Mouse (Mus musculus): Measurements from ENCODE around the gene Bicd1. TPM values are rescaled to one million over a fixed set of nuclear protein-coding genes. Genes with fewer than 3 reads are reported as not detected.
"Not testable (repeated sequence)": the region's sequence is repeated elsewhere in the genome, so short reads cannot be mapped to it uniquely, and the experiment has no call there.

The Bicd1 gene
- 28.1 and 33.3 TPM in 2 replicates for polyA plus RNA-seq (2016; fragmentation: Nextera tagmentation; extraction: Ambion mirVana)

DNA sequence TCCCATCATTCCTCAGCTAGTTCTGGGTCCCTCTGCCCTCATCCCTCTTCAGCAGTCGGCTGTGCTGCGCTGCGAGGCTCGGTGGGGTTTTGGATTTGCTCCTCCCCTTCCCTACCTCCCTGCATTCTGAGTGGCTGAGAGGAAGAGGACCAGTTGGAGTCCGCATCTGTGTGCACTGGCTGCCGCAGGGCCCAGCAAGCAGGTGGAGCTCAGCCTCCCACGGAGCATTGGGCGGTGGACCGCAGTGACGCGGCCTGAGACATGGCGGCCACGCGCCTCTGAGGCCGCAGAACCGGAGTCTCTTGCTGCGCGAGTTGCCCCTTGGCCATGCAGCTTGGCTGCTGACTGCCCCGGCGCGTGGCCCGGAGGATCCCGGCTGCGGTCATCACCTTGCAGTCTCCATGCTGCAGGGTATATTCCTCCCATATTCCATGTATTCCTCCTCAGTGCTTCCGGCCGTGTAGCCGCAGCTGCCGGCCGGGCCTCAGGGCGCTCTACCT is at the start of gene Bicd1:
TSS of gene Bicd1 (plus strand) at position 54 of the 500 bp plus-strand sequence.
- Histone ChIP-seq H3K27me3 (no peaks in the 10 kb centered on the region), H3K4me1 (peaks cover 6% of the 10 kb centered on the region; the same call in 1 of the 2 replicates), H3K9ac (peak within 1 kb of the TSS; percentile 75), H3K4me2 (peak within 1 kb of the TSS; percentile 59), H3K9me3 (no peaks in the 10 kb centered on the region), H3K36me3 (replicated peaks) (no peaks in the 10 kb centered on the region), H3K27ac (peak within 1 kb of the TSS; percentile 89), H3K4me3 (replicated peaks) (peak within 1 kb of the TSS; percentile 79)
- WGBS, result under 1% methylated on average over 30 of the region's 30 CpGs
- peak; percentile 100 for ATAC-seq (ENCODE audit: low FRiP score)

DNA sequence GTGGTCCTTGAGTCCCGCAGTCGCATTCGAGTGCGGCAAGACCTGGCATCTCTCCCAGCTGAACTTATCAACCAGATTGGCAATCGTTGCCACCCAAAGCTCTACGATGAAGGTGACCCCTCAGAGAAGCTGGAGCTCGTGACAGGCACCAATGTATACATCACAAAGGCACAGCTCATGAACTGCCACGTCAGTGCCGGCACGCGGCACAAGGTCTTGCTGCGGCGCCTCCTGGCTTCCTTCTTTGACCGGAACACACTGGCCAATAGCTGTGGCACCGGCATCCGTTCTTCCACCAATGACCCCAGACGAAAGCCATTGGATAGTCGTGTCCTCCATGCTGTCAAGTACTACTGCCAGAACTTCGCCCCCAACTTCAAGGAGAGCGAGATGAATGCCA is 46.2 kb upstream of the Bicd1 start:
- not testable (repeated sequence) for ATAC-seq (ENCODE audit: low FRiP score); H3K4me2 ChIP-seq; H3K27ac ChIP-seq; H3K9me3 ChIP-seq; H3K36me3 ChIP-seq (replicated peaks); H3K4me3 ChIP-seq (replicated peaks); H3K27me3 ChIP-seq; H3K4me1 ChIP-seq; H3K9ac ChIP-seq
- WGBS, result 94% methylated on average over 20 of the region's 20 CpGs

DNA sequence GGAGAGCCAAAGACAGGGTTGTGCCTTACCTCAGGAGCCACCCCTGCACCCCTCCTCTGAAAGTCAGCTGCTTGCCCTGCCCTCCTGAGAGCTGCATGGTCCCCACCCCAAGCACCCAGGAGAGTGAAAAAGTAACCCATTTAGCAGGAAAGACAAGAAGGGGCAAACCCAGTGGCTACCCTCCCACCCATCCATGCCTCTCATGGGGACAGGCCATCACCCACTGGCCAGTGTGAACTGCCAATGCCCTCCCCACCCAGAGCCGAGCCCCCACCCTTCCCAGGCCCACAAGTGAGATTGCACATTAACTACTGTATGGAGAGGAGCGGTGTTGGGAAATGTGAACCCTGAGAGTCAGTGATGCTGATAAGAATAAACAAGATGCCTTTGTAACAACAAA is 42.7 kb upstream of the Bicd1 start:
- H3K4me3 ChIP-seq (replicated peaks), result not testable (repeated sequence)

DNA sequence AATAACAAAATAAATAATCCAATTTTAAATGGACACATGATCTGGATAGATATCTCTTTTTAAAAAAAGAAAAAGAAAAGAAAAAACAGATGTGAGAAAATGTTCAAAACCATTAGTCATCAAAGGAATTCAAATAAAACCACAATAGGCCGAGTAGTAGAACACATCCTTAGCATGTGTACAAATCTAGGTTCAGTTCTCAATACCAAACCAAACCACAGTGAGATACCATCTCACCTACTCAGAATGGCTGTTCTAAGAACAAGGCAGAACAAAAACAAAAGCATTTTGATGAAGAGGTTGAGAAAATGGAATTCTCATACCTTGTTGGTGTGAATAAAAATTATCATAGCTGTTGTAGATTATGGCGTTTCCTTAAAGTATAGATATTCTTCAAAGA is 42.3 kb upstream of the Bicd1 start:
- Histone ChIP-seq H3K9ac (no peak overlapping the region), H3K4me1 (no peaks in the 10 kb centered on the region), H3K9me3 (0 out of 2 replicates have a peak, but pooled peaks cover 1% of the 10 kb centered on the region), H3K4me3 (replicated peaks) (no peak overlapping the region), H3K27ac (no peak overlapping the region), H3K36me3 (replicated peaks) (no peaks in the 10 kb centered on the region), H3K4me2 (no peak overlapping the region), H3K27me3 (no peaks in the 10 kb centered on the region)
- 93% methylated on average over 2 of the region's 2 CpGs for WGBS
- no peak for ATAC-seq (ENCODE audit: low FRiP score)

More for the DNA sequence above, 42.7 kb upstream of the Bicd1 start:
- not testable (repeated sequence) for H3K4me1 ChIP-seq; H3K27me3 ChIP-seq; H3K27ac ChIP-seq; H3K9ac ChIP-seq; H3K4me2 ChIP-seq; ATAC-seq (ENCODE audit: low FRiP score); H3K9me3 ChIP-seq; H3K36me3 ChIP-seq (replicated peaks)
- 92% methylated on average over 2 of the region's 2 CpGs for WGBS

DNA sequence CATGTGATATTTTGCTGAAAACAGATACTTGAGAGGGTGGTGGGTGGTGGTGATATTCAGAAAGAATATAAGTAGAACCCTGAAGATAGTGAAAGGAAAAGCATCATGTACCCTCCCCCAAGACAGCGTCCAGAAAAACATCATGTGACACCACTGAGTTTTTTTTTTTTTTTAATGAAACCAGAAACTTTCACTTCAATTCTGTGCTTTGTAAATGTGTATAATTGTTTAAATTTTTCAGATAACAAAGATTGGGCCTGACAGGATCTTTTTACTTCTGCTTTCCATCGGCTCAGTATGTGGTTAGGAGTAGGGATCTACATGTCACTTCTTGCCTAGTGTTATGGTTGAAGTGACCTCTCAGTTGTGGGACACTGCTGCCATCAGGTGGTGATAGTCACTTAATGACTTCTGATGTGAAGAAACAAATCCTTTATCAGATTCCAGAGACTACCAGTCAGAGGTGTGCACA is 33.7 kb upstream of the Bicd1 start:
- no peak overlapping the region for H3K27ac ChIP-seq
- no peak for ATAC-seq (ENCODE audit: low FRiP score)
- H3K27me3 ChIP-seq, result no peaks in the 10 kb centered on the region
- H3K4me3 ChIP-seq (replicated peaks), result no peak overlapping the region
- H3K9me3 ChIP-seq, result no peaks in the 10 kb centered on the region
- H3K4me1 ChIP-seq, result no peaks in the 10 kb centered on the region
- H3K36me3 ChIP-seq (replicated peaks), result no peaks in the 10 kb centered on the region
- H3K4me2 ChIP-seq, result no peak overlapping the region
- WGBS, result 68% methylated on average over 2 of the region's 2 CpGs
- no peak overlapping the region for H3K9ac ChIP-seq

DNA sequence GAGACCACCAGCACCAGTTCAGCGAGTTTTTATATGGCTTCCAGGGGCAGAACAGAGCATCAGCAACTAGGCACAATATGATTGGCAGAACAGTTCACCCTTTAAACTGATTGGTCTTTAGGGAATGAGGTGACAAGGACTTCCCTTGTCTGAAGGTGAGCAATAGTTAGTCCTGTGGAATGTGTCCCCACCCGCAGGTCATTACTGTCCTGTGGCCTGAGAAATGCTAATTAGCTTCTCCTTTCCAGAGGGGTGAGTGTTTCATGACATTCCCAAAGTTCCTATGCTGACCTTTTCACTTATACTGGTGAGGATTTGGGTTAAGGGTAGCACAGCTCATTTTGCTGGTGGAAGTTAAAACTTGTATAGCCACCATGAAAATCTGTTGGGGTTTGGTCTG is 25.2 kb upstream of the Bicd1 start:
- H3K9me3 ChIP-seq, result no peaks in the 10 kb centered on the region
- H3K36me3 ChIP-seq (replicated peaks), result no peaks in the 10 kb centered on the region
- WGBS, result 75% methylated on average over 2 of the region's 2 CpGs
- no peak overlapping the region for H3K27ac ChIP-seq
- no peak overlapping the region for H3K4me3 ChIP-seq (replicated peaks)
- ATAC-seq (ENCODE audit: low FRiP score), result no peak
- no peak overlapping the region for H3K9ac ChIP-seq
- no peaks in the 10 kb centered on the region for H3K27me3 ChIP-seq
- H3K4me1 ChIP-seq, result no peaks in the 10 kb centered on the region
- H3K4me2 ChIP-seq, result no peak overlapping the region

DNA sequence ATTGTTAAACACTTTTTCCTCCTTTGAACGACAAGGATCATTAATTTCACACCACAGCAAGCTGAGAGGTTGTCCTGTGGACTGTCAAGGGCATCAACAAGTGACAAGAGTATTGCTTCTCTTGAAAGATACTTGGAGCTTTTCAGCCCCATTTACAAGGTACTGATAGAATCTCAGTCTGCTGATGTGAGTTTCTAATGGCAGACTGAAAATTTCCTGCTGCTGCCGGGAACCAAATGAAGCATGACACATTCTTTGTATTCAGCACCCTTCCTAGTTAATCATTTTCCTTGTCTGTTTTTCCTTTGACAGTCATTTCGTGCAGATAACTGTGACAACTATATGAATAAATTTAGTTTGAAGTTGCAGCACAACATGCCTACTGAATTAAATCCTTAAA is 22.3 kb upstream of the Bicd1 start:
- no peak overlapping the region for H3K9ac ChIP-seq
- WGBS, result 62% methylated on average over 3 of the region's 3 CpGs
- no peak overlapping the region for H3K27ac ChIP-seq
- no peak overlapping the region for H3K4me2 ChIP-seq
- H3K4me3 ChIP-seq (replicated peaks), result no peak overlapping the region
- no peaks in the 10 kb centered on the region for H3K4me1 ChIP-seq
- H3K36me3 ChIP-seq (replicated peaks), result no peaks in the 10 kb centered on the region
- no peak for ATAC-seq (ENCODE audit: low FRiP score)
- H3K27me3 ChIP-seq, result no peaks in the 10 kb centered on the region
- H3K9me3 ChIP-seq, result no peaks in the 10 kb centered on the region

DNA sequence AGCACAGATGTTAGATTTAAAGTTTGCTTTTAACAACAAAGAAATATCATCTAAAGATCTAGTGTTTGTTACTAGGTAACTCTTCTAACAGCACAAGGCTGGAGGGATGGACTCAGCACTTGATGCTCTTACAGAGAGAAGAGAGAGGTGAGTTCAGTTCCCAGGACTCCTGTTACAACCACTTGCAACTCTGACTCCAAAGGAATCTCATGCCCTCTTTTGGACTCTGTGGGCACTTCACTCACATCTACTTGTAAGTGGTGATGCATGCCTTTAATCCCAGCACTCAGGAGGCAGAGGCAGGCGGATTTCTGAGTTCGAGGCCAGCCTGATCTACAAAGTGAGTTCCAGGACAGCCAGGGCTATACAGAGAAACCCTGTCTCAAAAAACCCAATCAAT is 19.1 kb upstream of the Bicd1 start:
- ATAC-seq (ENCODE audit: low FRiP score); H3K9ac ChIP-seq: not testable (repeated sequence)
- 93% methylated on average over 2 of the region's 2 CpGs for WGBS

DNA sequence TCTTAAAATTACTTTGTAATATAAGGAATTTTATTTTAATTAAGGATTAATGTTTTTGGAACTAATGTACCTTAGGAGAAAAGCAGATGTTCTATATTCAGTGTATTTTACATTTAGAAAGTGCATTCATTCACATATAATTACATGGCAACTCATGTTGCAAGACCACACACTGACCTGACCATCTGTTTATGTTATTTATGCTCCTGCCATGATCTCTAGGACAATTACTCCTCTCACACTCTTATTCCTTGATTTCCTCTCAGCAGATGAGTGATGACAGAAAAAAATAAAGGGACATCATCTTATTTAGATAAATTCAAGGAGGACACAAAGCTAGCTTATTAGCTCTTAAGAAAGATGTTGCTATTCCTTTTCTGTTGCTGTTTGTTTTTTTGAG is 9.3 kb upstream of the Bicd1 start:
- no peak for ATAC-seq (ENCODE audit: low FRiP score)

More for the DNA sequence above, 19.1 kb upstream of the Bicd1 start:
- not testable (repeated sequence) for H3K9me3 ChIP-seq; H3K4me3 ChIP-seq (replicated peaks); H3K4me2 ChIP-seq; H3K36me3 ChIP-seq (replicated peaks); H3K27me3 ChIP-seq; H3K4me1 ChIP-seq; H3K27ac ChIP-seq

DNA sequence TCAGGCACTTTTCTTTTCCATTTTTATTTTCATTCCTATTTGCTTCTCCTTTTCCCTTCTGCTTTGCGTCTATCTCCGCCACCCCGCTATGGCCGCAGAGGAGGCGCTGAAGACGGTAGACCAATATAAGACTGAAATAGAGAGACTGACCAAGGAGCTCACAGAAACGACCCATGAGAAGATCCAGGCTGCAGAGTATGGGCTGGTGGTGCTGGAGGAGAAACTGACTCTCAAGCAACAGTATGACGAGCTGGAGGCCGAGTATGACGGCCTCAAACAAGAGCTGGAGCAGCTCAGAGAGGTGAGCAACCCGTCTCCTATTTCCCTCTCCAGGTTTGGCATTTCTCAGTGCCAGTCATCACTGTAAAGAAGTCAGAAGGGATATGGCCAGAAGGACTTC is 655 bp downstream of the Bicd1 start:
- peak overlapping the region; percentile 75 for H3K9ac ChIP-seq
- peaks cover 6% of the 10 kb centered on the region; the same call in 1 of the 2 replicates for H3K4me1 ChIP-seq
- H3K27me3 ChIP-seq, result no peaks in the 10 kb centered on the region
- no peaks in the 10 kb centered on the region for H3K36me3 ChIP-seq (replicated peaks)
- H3K4me3 ChIP-seq (replicated peaks), result peak overlapping the region; percentile 79
- peak overlapping the region; percentile 89 for H3K27ac ChIP-seq
- peak overlapping the region; percentile 59 for H3K4me2 ChIP-seq
- under 1% methylated on average over 11 of the region's 11 CpGs for WGBS
- ATAC-seq (ENCODE audit: low FRiP score), result peak; percentile 43
- no peaks in the 10 kb centered on the region for H3K9me3 ChIP-seq

More for the DNA sequence above, 9.3 kb upstream of the Bicd1 start:
- Histone ChIP-seq H3K4me1 (no peaks in the 10 kb centered on the region), H3K27me3 (no peaks in the 10 kb centered on the region), H3K4me2 (no peak overlapping the region), H3K27ac (no peak overlapping the region), H3K9ac (no peak overlapping the region), H3K36me3 (replicated peaks) (no peaks in the 10 kb centered on the region), H3K4me3 (replicated peaks) (no peak overlapping the region), H3K9me3 (no peaks in the 10 kb centered on the region)

DNA sequence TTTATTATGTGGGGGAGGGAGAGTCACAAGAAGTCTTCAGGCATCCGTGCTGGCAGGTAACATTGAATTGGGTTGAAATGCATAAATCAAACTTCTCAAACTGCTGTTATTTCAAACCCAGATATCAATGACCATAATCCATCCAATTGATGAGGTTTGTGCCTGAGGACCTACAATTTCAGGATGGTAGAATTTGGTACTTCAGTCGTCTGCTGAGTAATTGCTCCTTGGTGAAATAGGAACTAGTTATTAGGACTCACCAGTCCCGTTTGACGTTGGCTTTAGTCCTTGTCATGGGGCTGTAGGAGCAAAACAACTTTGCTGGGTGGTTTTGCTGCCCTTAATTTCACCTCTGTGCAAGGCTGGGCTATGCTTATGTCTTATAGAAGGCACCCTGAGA is 1.2 kb downstream of the Bicd1 start:
- Histone ChIP-seq H3K4me3 (replicated peaks) (peak overlapping the region; percentile 79), H3K4me2 (peak overlapping the region; percentile 59), H3K9me3 (no peaks in the 10 kb centered on the region), H3K9ac (peak overlapping the region; percentile 75), H3K4me1 (peaks cover 6% of the 10 kb centered on the region; the same call in 1 of the 2 replicates), H3K36me3 (replicated peaks) (no peaks in the 10 kb centered on the region), H3K27ac (peak overlapping the region; percentile 89; the same call in 1 of the 2 replicates), H3K27me3 (no peaks in the 10 kb centered on the region)
- 5% methylated on average over 4 of the region's 4 CpGs for WGBS
- ATAC-seq (ENCODE audit: low FRiP score), result no peak

DNA sequence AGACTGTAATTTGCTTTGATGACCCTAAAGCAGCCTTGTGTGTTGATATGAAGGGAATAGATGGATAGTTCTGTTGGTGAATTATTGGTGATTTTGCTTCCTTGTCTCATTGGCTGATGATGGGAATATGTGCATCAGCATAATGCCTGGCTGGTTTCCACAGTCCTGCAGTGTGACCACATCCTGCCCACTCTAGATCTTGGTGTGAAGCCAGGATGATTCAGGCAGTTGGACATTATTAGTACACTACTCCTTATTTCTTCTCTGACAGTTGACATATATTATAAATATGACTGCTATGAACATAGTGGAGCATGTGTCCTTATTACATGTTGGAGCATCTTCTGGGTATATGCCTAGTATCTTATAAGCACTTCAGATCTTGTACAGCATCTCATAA is 4.6 kb downstream of the Bicd1 start:
- H3K36me3 ChIP-seq (replicated peaks), result no peaks in the 10 kb centered on the region
- no peaks in the 10 kb centered on the region for H3K27me3 ChIP-seq
- H3K4me1 ChIP-seq, result peaks cover 6% of the 10 kb centered on the region; the same call in 1 of the 2 replicates
- no peak overlapping the region for H3K4me2 ChIP-seq
- H3K9ac ChIP-seq, result no peak overlapping the region
- no peak overlapping the region for H3K4me3 ChIP-seq (replicated peaks)
- ATAC-seq (ENCODE audit: low FRiP score), result no peak
- no peaks in the 10 kb centered on the region for H3K9me3 ChIP-seq
- no peak overlapping the region for H3K27ac ChIP-seq

DNA sequence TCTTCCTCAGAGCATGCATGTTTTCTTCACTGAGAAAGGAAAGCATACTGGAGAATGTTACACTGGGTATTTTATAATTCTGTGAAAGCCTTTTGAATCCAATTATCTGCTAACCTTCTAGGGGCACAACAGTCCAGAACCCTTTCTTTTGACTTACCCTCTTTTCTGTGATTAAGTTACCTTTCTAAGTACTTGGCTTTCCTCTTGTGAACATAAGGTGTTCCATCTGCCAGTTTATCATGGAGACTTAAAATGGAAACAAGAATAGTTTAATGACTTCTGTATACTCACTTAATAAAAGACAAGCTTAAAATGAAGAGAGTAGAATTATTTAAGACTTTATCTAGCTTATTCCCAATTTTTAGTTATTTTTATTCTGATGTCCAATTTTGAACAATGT is 16.1 kb downstream of the Bicd1 start:
- no peak overlapping the region for H3K9ac ChIP-seq
- no peak overlapping the region for H3K4me2 ChIP-seq
- H3K4me3 ChIP-seq (replicated peaks), result no peak overlapping the region
- H3K9me3 ChIP-seq, result no peaks in the 10 kb centered on the region
- no peaks in the 10 kb centered on the region for H3K27me3 ChIP-seq
- no peak overlapping the region for H3K27ac ChIP-seq
- ATAC-seq (ENCODE audit: low FRiP score), result no peak
- no peaks in the 10 kb centered on the region for H3K4me1 ChIP-seq
- no peaks in the 10 kb centered on the region for H3K36me3 ChIP-seq (replicated peaks)
